Mouse (Mus musculus) cerebellum, adult 2 months (tissue): ENCODE results near the gene Dlgap4. TPM values are rescaled to one million over a fixed set of nuclear protein-coding genes. Genes with fewer than 3 reads are reported as not detected.

Experiments
- DNase-seq, 2 experiments: peaks; one replicate each; pipeline ENCODE4 v3.0.0; 2021
- H3K27ac ChIP-seq: fragments of 200-500 bp; 2 replicates; pipeline ENCODE4 v1.5.1; 2012; ENCODE audit warnings: low read length, control low read depth, inconsistent platforms; ENCODE audit not compliant: insufficient read depth
- H3K27me3 ChIP-seq: fragments of 200-500 bp; 2 replicates; pipeline ENCODE4 v1.6.1; 2012; ENCODE audit warnings: inconsistent platforms, mild to moderate bottlenecking, low read length, moderate library complexity; ENCODE audit not compliant: control insufficient read depth, insufficient read depth
- H3K4me1 ChIP-seq: fragments of 200-500 bp; 2 replicates; pipeline ENCODE4 v1.6.1; 2011; ENCODE audit warnings: low read length; ENCODE audit not compliant: control insufficient read depth, insufficient read depth
- H3K4me3 ChIP-seq: fragments of 200-500 bp; replicated peaks from 2 replicates; pipeline ENCODE3; 2011; ENCODE audit warnings: mild to moderate bottlenecking, low read depth, low read length, control low read depth; ENCODE audit not compliant: insufficient read depth
- CTCF ChIP-seq: fragments of 200-500 bp; IDR thresholded peaks from 2 replicates; pipeline ENCODE4 v1.5.1; 2011; ENCODE audit warnings: low read depth, mild to moderate bottlenecking, control low read depth, low read length, moderate library complexity, borderline replicate concordance; ENCODE audit not compliant: insufficient read depth
- POLR2A ChIP-seq: fragments of 200-500 bp; IDR thresholded peaks from 2 replicates; pipeline ENCODE4 v1.6.1; 2011; ENCODE audit warnings: low read length, control low read depth, borderline replicate concordance; ENCODE audit not compliant: insufficient read depth
- WGBS: fragments of 180-500 bp; shearing (Covaris S2); methylation state at CpG from one replicate; pipeline ENCODE4 v1.1.7; 2018; 5-methylcytosine and 5-hydroxymethylcytosine counted together
- polyA plus RNA-seq: library from polyadenylated mRNA; depleted of rRNA; stranded (reverse); fragments of >200 nt; gene quantifications from 2 replicates; pipeline ENCODE4 v1.2.3, GENCODE M21; 2012

Gene Dlgap4
- polyA plus RNA-seq, 1 experiment, result 130 TPM

DNA sequence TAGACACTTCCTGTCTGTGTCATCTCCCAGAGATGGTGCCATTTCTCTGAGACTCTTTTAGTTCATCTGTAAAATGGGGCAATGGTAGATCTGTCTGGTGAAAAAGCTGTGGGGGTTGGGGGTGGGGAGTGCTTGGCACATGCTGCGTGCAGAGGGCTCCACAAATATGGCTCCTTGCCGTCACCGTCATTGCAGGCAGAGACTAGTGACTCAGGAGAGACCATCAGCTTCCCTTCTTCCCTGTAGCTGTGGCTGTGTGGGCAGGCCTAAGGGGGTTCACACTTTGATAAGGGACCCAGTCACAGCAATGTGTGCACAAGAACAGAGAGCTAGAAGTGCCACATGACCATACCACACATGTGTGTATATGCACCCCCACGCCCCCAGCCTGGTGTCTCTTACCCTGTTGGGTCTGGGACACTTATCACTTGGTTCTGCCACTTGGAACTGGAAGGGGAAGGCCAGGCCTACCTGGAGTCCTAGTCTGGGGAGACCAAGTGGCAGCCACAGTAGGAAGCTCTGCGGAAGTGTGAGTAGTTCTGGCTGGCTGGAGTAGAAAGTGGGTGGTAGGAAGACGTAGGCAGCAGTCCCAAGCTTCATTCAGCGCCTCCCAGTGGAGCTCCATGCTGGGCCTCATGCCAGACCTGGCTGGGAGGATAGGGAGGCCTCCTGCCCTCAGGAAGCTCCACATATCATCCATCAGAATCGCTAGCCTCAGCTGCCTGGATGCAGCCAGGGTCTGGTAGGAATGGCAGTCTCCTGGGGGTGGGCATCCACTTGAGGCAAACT, 60.6 kb downstream of the Dlgap4 start:
- no peaks in the 10 kb centered on the region for H3K27me3 ChIP-seq
- no peak for DNase-seq
- H3K4me1 ChIP-seq, result peaks cover 32% of the 10 kb centered on the region
- H3K4me3 ChIP-seq, result no peak overlapping the region
- no peak overlapping the region; the same call in 1 of the 2 replicates for H3K27ac ChIP-seq
- WGBS, result 75% methylated on average over 8 of the region's 8 CpGs
- TF ChIP-seq POLR2A (no peak), CTCF (no peak)

DNA sequence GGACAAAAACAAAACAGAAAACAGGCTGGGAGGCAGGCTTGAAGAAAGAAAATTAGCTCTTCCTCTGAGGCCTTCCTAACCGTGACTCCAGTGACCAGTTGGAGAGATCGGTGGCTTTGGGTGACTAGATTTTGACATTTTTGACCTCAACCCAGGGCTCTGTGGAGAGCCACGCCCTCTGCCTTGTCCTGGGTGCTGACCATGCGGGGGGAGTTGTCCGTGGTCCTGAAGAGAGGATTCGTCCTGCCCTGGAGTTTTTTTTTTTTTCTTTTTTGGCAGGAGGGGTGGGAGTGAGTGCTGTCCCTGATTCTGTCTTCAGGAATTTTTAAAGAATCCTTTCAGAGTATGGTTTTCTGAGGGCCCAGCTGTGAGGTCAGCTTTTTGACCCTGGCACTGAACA, 63.4 kb downstream of the Dlgap4 start:
- 90% methylated on average over 6 of the region's 6 CpGs for WGBS
- no peaks in the 10 kb centered on the region for H3K27me3 ChIP-seq
- no peak overlapping the region for H3K27ac ChIP-seq
- H3K4me1 ChIP-seq, result peaks cover 34% of the 10 kb centered on the region
- no peak for DNase-seq
- no peak overlapping the region for H3K4me3 ChIP-seq
- TF ChIP-seq POLR2A, result no peak
- no peak for TF ChIP-seq CTCF

- TF ChIP-seq POLR2A, result no peak
- TF ChIP-seq CTCF, result no peak
- peak; percentile 80 to 89 for DNase-seq
- Histone ChIP-seq H3K4me1 (peaks cover 28% of the 10 kb centered on the region), H3K27ac (no peak overlapping the region), H3K27me3 (no peaks in the 10 kb centered on the region), H3K4me3 (no peak overlapping the region)
- WGBS, result 5% methylated on average over 4 of the region's 4 CpGs
Observed at GRCm38 (mm10) chr2:156678112-156678511, 64.6 kb downstream of the Dlgap4 start.

GRCm38 (mm10) chr2:156682965-156683364, 69.5 kb downstream of the Dlgap4 start:
- no peak overlapping the region for H3K27ac ChIP-seq
- no peak for DNase-seq
- WGBS, result 69% methylated on average over 12 of the region's 12 CpGs
- H3K4me3 ChIP-seq, result no peak overlapping the region
- TF ChIP-seq POLR2A (no peak), CTCF (no peak)
- H3K4me1 ChIP-seq, result peaks cover 13% of the 10 kb centered on the region
- H3K27me3 ChIP-seq, result no peaks in the 10 kb centered on the region

DNA sequence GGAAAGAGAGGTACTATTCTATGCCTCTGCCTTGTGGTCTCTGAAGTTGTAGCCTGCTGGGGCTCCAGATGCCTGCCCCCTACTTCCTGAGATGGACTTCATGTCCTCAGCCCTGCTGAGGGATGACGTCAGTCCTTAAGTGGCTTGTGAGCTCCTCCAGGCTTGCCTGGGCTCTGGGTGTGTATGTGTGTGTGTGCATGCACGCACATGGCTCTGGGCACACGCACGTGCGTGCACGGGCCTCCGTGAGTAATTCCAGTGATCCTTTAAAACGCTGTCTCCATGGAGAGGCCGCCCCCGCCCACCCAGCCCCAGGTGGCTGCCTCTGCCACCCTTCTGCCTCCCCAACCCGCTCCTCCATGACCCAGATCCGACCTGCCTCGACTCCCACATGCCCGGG, 72.5 kb downstream of the Dlgap4 start:
- TF ChIP-seq CTCF, result no peak
- TF ChIP-seq POLR2A, result no peak
- 77% methylated on average over 14 of the region's 14 CpGs for WGBS
- Histone ChIP-seq H3K27me3 (no peaks in the 10 kb centered on the region), H3K27ac (no peak overlapping the region), H3K4me1 (no peaks in the 10 kb centered on the region), H3K4me3 (no peak overlapping the region)
- no peak for DNase-seq

GRCm38 (mm10) chr2:156686754-156687153, 73.2 kb downstream of the Dlgap4 start:
- no peak overlapping the region for H3K27ac ChIP-seq
- H3K27me3 ChIP-seq, result no peaks in the 10 kb centered on the region
- no peak for DNase-seq
- no peaks in the 10 kb centered on the region for H3K4me1 ChIP-seq
- WGBS, result 66% methylated on average over 4 of the region's 4 CpGs
- H3K4me3 ChIP-seq, result no peak overlapping the region
- TF ChIP-seq POLR2A (no peak), CTCF (no peak)

GRCm38 (mm10) chr2:156688604-156689003, 75.1 kb downstream of the Dlgap4 start:
- no peak overlapping the region for H3K27ac ChIP-seq
- H3K4me1 ChIP-seq, result no peaks in the 10 kb centered on the region
- no peak for TF ChIP-seq CTCF
- TF ChIP-seq POLR2A, result no peak
- H3K4me3 ChIP-seq, result no peak overlapping the region
- DNase-seq, result peak; percentile 62 to 74
- 4% methylated on average over 14 of the region's 14 CpGs for WGBS
- H3K27me3 ChIP-seq, result no peaks in the 10 kb centered on the region

DNA sequence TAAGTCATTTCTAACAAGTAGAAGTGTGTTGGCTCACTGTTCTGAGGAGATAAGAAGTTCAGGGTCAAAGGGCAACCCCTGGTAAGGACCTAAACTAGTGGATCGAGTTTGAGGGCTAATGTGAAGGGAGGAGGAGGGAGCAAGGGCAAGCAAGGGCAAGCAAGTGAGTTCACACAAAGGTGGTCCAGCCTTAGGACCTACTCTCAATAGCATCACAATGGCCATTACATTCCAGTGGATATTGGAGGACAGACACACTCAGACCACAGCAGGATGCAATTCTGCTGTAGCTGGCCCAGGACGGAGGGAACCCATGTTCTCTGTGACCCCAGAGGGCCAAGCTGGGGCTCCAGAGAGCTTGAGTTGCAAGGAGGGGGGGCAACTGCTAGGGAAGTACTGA, 77.3 kb downstream of the Dlgap4 start:
- WGBS, result 73% methylated on average over 2 of the region's 2 CpGs
- TF ChIP-seq POLR2A, result no peak
- no peak for TF ChIP-seq CTCF

More for the DNA sequence above, 77.3 kb downstream of the Dlgap4 start:
- no peak overlapping the region for H3K27ac ChIP-seq
- no peak overlapping the region for H3K4me3 ChIP-seq
- no peaks in the 10 kb centered on the region for H3K27me3 ChIP-seq
- DNase-seq, result no peak
- no peaks in the 10 kb centered on the region for H3K4me1 ChIP-seq
